Mouse (Mus musculus) liver, embryonic 14.5 days (tissue): Measurements from ENCODE around the gene Crkl. TPM values are rescaled to one million over a fixed set of nuclear protein-coding genes. Genes with fewer than 3 reads are reported as not detected.

Experiments used
- ATAC-seq: fragments of 200-750 bp; cut with Nextera tagmentation; 2 replicates; pipeline ENCODE4 v1.8.0; 2017; ENCODE audit warnings: moderate number of reproducible peaks, mild to moderate bottlenecking, moderate library complexity; ENCODE audit not compliant: insufficient read depth
- DNase-seq, 3 experiments: peaks; one replicate each; pipeline ENCODE4 v3.0.0-alpha.2; 2012 to 2013; ENCODE audit warnings: low read depth in 3 of 3, low spot score in 3 of 3
- H3K27ac ChIP-seq: fragments of 300-500 bp; sonication (generic); 2 replicates; pipeline ENCODE4 v1.5.1; 2014; ENCODE audit warnings: moderate library complexity, mild to moderate bottlenecking, control low read depth, inconsistent platforms
- H3K27me3 ChIP-seq: fragments of 300-500 bp; sonication (generic); 2 replicates; pipeline ENCODE4 v1.6.1; 2014; ENCODE audit warnings: mild to moderate bottlenecking, low read length, moderate library complexity; ENCODE audit not compliant: control insufficient read depth, insufficient read depth
- H3K36me3 ChIP-seq: fragments of 300-500 bp; sonication (generic); replicated peaks from 2 replicates; pipeline ENCODE4 v1.6.1; 2014; ENCODE audit warnings: low read depth; ENCODE audit not compliant: control insufficient read depth, insufficient read depth
- H3K4me1 ChIP-seq, 2 experiments: fragments of 200-500 bp in 1 of 2; fragments of 300-500 bp in 1 of 2; sonication (generic) in 1 of 2; replicated peaks; 2 replicates each; pipeline ENCODE4 v1.6.1; 2012 to 2014; ENCODE audit warnings: antibody characterized with exemption in 1 of 2, inconsistent platforms in 1 of 2, low read length in 1 of 2; ENCODE audit not compliant: control insufficient read depth in 2 of 2, insufficient read depth in 2 of 2
- H3K4me2 ChIP-seq: fragments of 300-500 bp; sonication (generic); 2 replicates; pipeline ENCODE4 v1.6.1; 2014; ENCODE audit warnings: low read depth, mild to moderate bottlenecking, control low read depth, moderate library complexity
- H3K4me3 ChIP-seq, 2 experiments: fragments of 200-500 bp in 1 of 2; fragments of 300-500 bp in 1 of 2; sonication (generic) in 1 of 2; 2 replicates each; pipeline ENCODE4 v1.5.1; 2012 to 2014; ENCODE audit warnings: low read depth in 2 of 2, low read length in 2 of 2, mild to moderate bottlenecking in 2 of 2, control low read depth in 1 of 2, inconsistent platforms in 1 of 2, moderate library complexity in 1 of 2; ENCODE audit not compliant: insufficient read depth in 1 of 2
- H3K9ac ChIP-seq: fragments of 300-500 bp; sonication (generic); replicated peaks from 2 replicates; pipeline ENCODE4 v1.6.1; 2014; ENCODE audit warnings: mild to moderate bottlenecking, control low read depth, moderate library complexity
- H3K9me3 ChIP-seq: fragments of 300-500 bp; sonication (generic); 2 replicates; pipeline ENCODE4 v1.6.1; 2016; ENCODE audit warnings: low read length, mixed read lengths; ENCODE audit not compliant: control insufficient read depth
- CTCF ChIP-seq: IDR thresholded peaks from 2 replicates; pipeline ENCODE4 v1.5.1; 2016; ENCODE audit warnings: antibody characterized with exemption, low read depth, control low read depth
- EP300 ChIP-seq: IDR thresholded peaks from 2 replicates; pipeline ENCODE4 v1.6.1; 2016; ENCODE audit warnings: antibody characterized with exemption, low read depth
- WGBS: fragments of 180-500 bp; shearing (Covaris S2); extraction: QIAGEN DNeasy Blood & Tissue Kit; methylation state at CpG from one replicate; pipeline ENCODE4 v1.1.7; 2014; ENCODE audit not compliant: insufficient replicate concordance; 5-methylcytosine and 5-hydroxymethylcytosine counted together
- polyA plus RNA-seq, 2 experiments: library from polyadenylated mRNA; depleted of rRNA in 1 of 2; stranded (reverse) in 1 of 2; unstranded in 1 of 2; fragments of >200 nt; fragmentation: Nextera tagmentation in 1 of 2; extraction: Ambion mirVana in 1 of 2; gene quantifications; 2 replicates each; pipeline versions ENCODE4 v1.2.1 to v1.2.3; 2012 to 2014

The Crkl gene
- polyA plus RNA-seq, 2 experiments = 8.0 to 18.8 TPM

- DNase-seq (no peak), ATAC-seq (no peak)
- Histone ChIP-seq H3K4me2 (peak overlapping the region; percentile 99), H3K9me3 (no peaks in the 10 kb centered on the region), H3K27ac (peak overlapping the region; percentile 88), H3K4me1 (peaks cover 13 to 14% of the 10 kb centered on the region in 2 experiments), H3K27me3 (no peaks in the 10 kb centered on the region), H3K9ac (peak overlapping the region; percentile 92), H3K36me3 (peaks cover 22% of the 10 kb centered on the region), H3K4me3 (peak overlapping the region; percentile 80 to 86)
- WGBS = 9% methylated on average over 17 of the region's 17 CpGs
- no peak for TF ChIP-seq CTCF
- no peak for TF ChIP-seq EP300
Observed at GRCm38 (mm10) chr16:17529981-17530586, 78.3 kb downstream of the Crkl start.

- Histone ChIP-seq H3K27ac (peak within 1 kb of the TSS; percentile 88), H3K9ac (peak within 1 kb of the TSS; percentile 92), H3K4me1 (peaks cover 13 to 14% of the 10 kb centered on the region in 2 experiments), H3K4me3 (peak within 1 kb of the TSS; percentile 80 to 86), H3K4me2 (peak within 1 kb of the TSS; percentile 99), H3K9me3 (no peaks in the 10 kb centered on the region), H3K36me3 (peaks cover 22% of the 10 kb centered on the region), H3K27me3 (no peaks in the 10 kb centered on the region)
- peak; percentile 96 to 97 (median 96) for DNase-seq
- ATAC-seq = peak; percentile 95
- WGBS = under 1% methylated on average over 67 of the region's 67 CpGs
- TF ChIP-seq EP300 (peak; percentile 55), CTCF (no peak)
Observed at GRCm38 (mm10) chr16:17530640-17531288, 79.0 kb downstream of the Crkl start, which contains the start of gene Thap7. Gene Thap7, minus strand, starts transcription at chr16:17531136.

GRCm38 (mm10) chr16:17532271-17532670 lies 80.5 kb downstream of the Crkl start:
- ATAC-seq (no peak), DNase-seq (no peak)
- peaks cover 13 to 14% of the 10 kb centered on the region in 2 experiments for H3K4me1 ChIP-seq
- 54% methylated on average over 4 of the region's 4 CpGs for WGBS
- H3K9me3 ChIP-seq = no peaks in the 10 kb centered on the region
- no peak overlapping the region for H3K4me2 ChIP-seq
- H3K36me3 ChIP-seq = peaks cover 12% of the 10 kb centered on the region
- no peak overlapping the region for H3K27ac ChIP-seq
- no peak overlapping the region for H3K9ac ChIP-seq
- TF ChIP-seq EP300 = no peak
- TF ChIP-seq CTCF = peak; percentile 60
- no peaks in the 10 kb centered on the region for H3K27me3 ChIP-seq
- no peak overlapping the region for H3K4me3 ChIP-seq

GRCm38 (mm10) chr16:17532676-17533329 lies 81.0 kb downstream of the Crkl start:
- Histone ChIP-seq H3K27ac (no peak overlapping the region), H3K36me3 (peaks cover 6% of the 10 kb centered on the region), H3K4me3 (no peak overlapping the region), H3K9me3 (no peaks in the 10 kb centered on the region), H3K27me3 (no peaks in the 10 kb centered on the region), H3K9ac (no peak overlapping the region), H3K4me2 (no peak overlapping the region), H3K4me1 (peaks cover 13 to 14% of the 10 kb centered on the region in 2 experiments)
- DNase-seq (no peak), ATAC-seq (no peak)
- TF ChIP-seq CTCF (no peak), EP300 (no peak)
- 58% methylated on average over 14 of the region's 14 CpGs for WGBS

GRCm38 (mm10) chr16:17536584-17536983 lies 84.8 kb downstream of the Crkl start:
- no peak overlapping the region for H3K9ac ChIP-seq
- H3K9me3 ChIP-seq = no peaks in the 10 kb centered on the region
- no peak overlapping the region for H3K4me3 ChIP-seq
- 68% methylated on average over 3 of the region's 3 CpGs for WGBS
- ATAC-seq (no peak), DNase-seq (no peak)
- no peak overlapping the region for H3K4me2 ChIP-seq
- H3K36me3 ChIP-seq = no peaks in the 10 kb centered on the region
- H3K4me1 ChIP-seq = peaks cover 5 to 6% of the 10 kb centered on the region in 2 experiments
- no peak overlapping the region for H3K27ac ChIP-seq
- H3K27me3 ChIP-seq = no peaks in the 10 kb centered on the region
- TF ChIP-seq CTCF = no peak

Other genes starting within 250 kb of the Crkl start
- 34.6 and 65.1 TPM in 2 replicates for gene Ube2l3, start 249.3 kb upstream of the Crkl start, polyA plus RNA-seq (2012; rRNA removed)
- 208 and 218 TPM in 2 replicates for gene Ube2l3, start 249.3 kb upstream of the Crkl start, polyA plus RNA-seq (2014; fragmentation: Nextera tagmentation; extraction: Ambion mirVana)
- gene Rimbp3, start 243.4 kb upstream of the Crkl start, polyA plus RNA-seq (2012; rRNA removed) = 0.01 and 0.03 TPM in 2 replicates
- gene Rimbp3, start 243.4 kb upstream of the Crkl start, polyA plus RNA-seq (2014; fragmentation: Nextera tagmentation; extraction: Ambion mirVana) = 0.05 and 0.06 TPM in 2 replicates
- gene Hic2, start 218.4 kb upstream of the Crkl start, polyA plus RNA-seq (2012; rRNA removed) = 2.0 and 2.2 TPM in 2 replicates
- gene Hic2, start 218.4 kb upstream of the Crkl start, polyA plus RNA-seq (2014; fragmentation: Nextera tagmentation; extraction: Ambion mirVana) = 2.0 TPM in 2 replicates
- 2.9 and 4.3 TPM in 2 replicates for gene Tmem191c, start 175.9 kb upstream of the Crkl start, polyA plus RNA-seq (2012; rRNA removed)
- 1.6 TPM in 2 replicates for gene Tmem191c, start 175.9 kb upstream of the Crkl start, polyA plus RNA-seq (2014; fragmentation: Nextera tagmentation; extraction: Ambion mirVana)
- gene Serpind1, start 120.6 kb upstream of the Crkl start, polyA plus RNA-seq (2012; rRNA removed) = 101 and 113 TPM in 2 replicates
- 154 and 169 TPM in 2 replicates for gene Serpind1, start 120.6 kb upstream of the Crkl start, polyA plus RNA-seq (2014; fragmentation: Nextera tagmentation; extraction: Ambion mirVana)
- gene Snap29, start 46.0 kb upstream of the Crkl start, polyA plus RNA-seq (2012; rRNA removed) = 3.1 and 4.3 TPM in 2 replicates
- gene Snap29, start 46.0 kb upstream of the Crkl start, polyA plus RNA-seq (2014; fragmentation: Nextera tagmentation; extraction: Ambion mirVana) = 4.5 and 4.9 TPM in 2 replicates
- gene Pi4ka, start 45.7 kb upstream of the Crkl start, polyA plus RNA-seq (2012; rRNA removed) = 15.9 and 19.0 TPM in 2 replicates
- 13.7 and 16.8 TPM in 2 replicates for gene Pi4ka, start 45.7 kb upstream of the Crkl start, polyA plus RNA-seq (2014; fragmentation: Nextera tagmentation; extraction: Ambion mirVana)
- gene Aifm3, start 37.6 kb downstream of the Crkl start, polyA plus RNA-seq (2012; rRNA removed) = 0.67 and 1.3 TPM in 2 replicates
- 0.53 and 0.99 TPM in 2 replicates for gene Aifm3, start 37.6 kb downstream of the Crkl start, polyA plus RNA-seq (2014; fragmentation: Nextera tagmentation; extraction: Ambion mirVana)
- 32.0 and 32.5 TPM in 2 replicates for gene Lztr1, start 56.7 kb downstream of the Crkl start, polyA plus RNA-seq (2012; rRNA removed)
- gene Lztr1, start 56.7 kb downstream of the Crkl start, polyA plus RNA-seq (2014; fragmentation: Nextera tagmentation; extraction: Ambion mirVana) = 15.5 and 17.2 TPM in 2 replicates
- 20.4 and 21.8 TPM in 2 replicates for gene Thap7, start 79.1 kb downstream of the Crkl start, polyA plus RNA-seq (2012; rRNA removed)
- 19.7 and 24.5 TPM in 2 replicates for gene Thap7, start 79.1 kb downstream of the Crkl start, polyA plus RNA-seq (2014; fragmentation: Nextera tagmentation; extraction: Ambion mirVana)
- gene Lrrc74b, start 109.3 kb downstream of the Crkl start, polyA plus RNA-seq (2012; rRNA removed) = 0.02 TPM in 1 of 2 replicates, not detected in the other
- gene Lrrc74b, start 109.3 kb downstream of the Crkl start, polyA plus RNA-seq (2014; fragmentation: Nextera tagmentation; extraction: Ambion mirVana) = 0.06 TPM in 1 of 2 replicates, not detected in the other
- 0.05 and 0.06 TPM in 2 replicates for gene P2rx6, start 109.9 kb downstream of the Crkl start, polyA plus RNA-seq (2012; rRNA removed)
- 0.13 TPM in 1 of 2 replicates, not detected in the other for gene P2rx6, start 109.9 kb downstream of the Crkl start, polyA plus RNA-seq (2014; fragmentation: Nextera tagmentation; extraction: Ambion mirVana)
- gene Slc7a4, start 131.2 kb downstream of the Crkl start, polyA plus RNA-seq (2012; rRNA removed) = 1.1 and 2.0 TPM in 2 replicates
- gene Slc7a4, start 131.2 kb downstream of the Crkl start, polyA plus RNA-seq (2014; fragmentation: Nextera tagmentation; extraction: Ambion mirVana) = 1.3 and 1.8 TPM in 2 replicates
- 28.8 and 33.7 TPM in 2 replicates for gene Smpd4, start 167.4 kb downstream of the Crkl start, polyA plus RNA-seq (2012; rRNA removed)
- 18.8 and 21.7 TPM in 2 replicates for gene Smpd4, start 167.4 kb downstream of the Crkl start, polyA plus RNA-seq (2014; fragmentation: Nextera tagmentation; extraction: Ambion mirVana)
- 1.6 and 2.5 TPM in 2 replicates for gene Ccdc74a, start 194.5 kb downstream of the Crkl start, polyA plus RNA-seq (2012; rRNA removed)
- gene Ccdc74a, start 194.5 kb downstream of the Crkl start, polyA plus RNA-seq (2014; fragmentation: Nextera tagmentation; extraction: Ambion mirVana) = 2.6 and 3.4 TPM in 2 replicates